Mouse (Mus musculus): Measurements from ENCODE around the gene Hacd2.

GRCm38 (mm10) chr16:35156832-35157231 is 134.6 kb downstream of the Hacd2 start:
- TF ChIP-seq CTCF (IDR thresholded peaks at IDR 0.05; ENCODE audit: control insufficient read depth, insufficient read depth, insufficient replicate concordance, low read depth, low read length) (no peak), POLR2A (IDR thresholded peaks at IDR 0.05; ENCODE audit: control insufficient read depth, low read depth, low read length) (no peak)

All from testis, adult 2 months (tissue).